Mouse (Mus musculus) ovary, postnatal 14 days (tissue): ENCODE data around the gene Hsh2d.

Experiments used
- DNase-seq: peaks from one replicate; pipeline ENCODE4 v3.0.0; 2022; ENCODE audit warnings: low spot score

The Hsh2d gene

GRCm38 (mm10) chr8:72190215-72190539, 739 bp downstream of the Hsh2d start:
- no peak for DNase-seq

GRCm38 (mm10) chr8:72192065-72192464, 2.6 kb downstream of the Hsh2d start:
- DNase-seq = no peak

DNA sequence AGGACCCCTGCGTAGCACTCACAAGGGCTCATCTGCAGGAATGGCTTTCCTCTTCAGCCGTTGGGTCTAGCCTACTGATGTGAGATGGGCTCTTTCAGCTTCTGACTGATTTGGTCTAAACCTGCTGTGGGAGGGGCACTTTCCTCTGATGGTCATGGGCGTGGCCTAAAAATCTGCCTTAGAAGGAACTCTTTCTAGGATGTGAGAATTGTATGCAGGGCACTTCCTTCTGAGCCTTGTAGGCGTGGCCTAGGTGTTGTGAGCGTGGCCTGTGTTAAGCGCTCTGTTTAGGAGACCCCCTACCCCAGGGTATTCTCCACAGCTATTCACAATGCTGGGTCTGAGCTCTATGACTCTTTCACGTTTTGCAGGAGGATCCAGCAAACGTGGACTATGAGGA, 8.6 kb downstream of the Hsh2d start:
- no peak for DNase-seq

GRCm38 (mm10) chr8:72208582-72208981, 19.1 kb downstream of the Hsh2d start:
- no peak for DNase-seq

DNA sequence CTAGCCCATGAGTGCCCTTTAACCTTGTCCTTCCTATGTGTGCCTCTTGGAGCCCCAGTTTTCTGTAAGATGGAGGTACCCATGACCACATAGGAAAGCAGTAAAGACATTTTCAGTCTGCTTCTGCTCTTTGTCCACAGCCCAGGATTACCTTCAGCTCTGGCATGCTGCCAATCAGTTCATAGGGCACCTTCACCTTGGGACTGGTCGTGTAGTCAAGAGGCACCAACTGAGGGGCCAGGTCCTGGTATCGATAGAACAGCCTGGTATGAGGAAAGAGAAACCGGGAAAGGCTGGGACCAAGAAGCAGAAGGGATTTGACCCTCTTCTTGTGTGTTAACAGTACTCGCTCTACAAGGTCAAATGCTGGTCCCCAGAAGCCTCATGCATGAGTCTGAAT, 20.8 kb downstream of the Hsh2d start:
- no peak for DNase-seq

DNA sequence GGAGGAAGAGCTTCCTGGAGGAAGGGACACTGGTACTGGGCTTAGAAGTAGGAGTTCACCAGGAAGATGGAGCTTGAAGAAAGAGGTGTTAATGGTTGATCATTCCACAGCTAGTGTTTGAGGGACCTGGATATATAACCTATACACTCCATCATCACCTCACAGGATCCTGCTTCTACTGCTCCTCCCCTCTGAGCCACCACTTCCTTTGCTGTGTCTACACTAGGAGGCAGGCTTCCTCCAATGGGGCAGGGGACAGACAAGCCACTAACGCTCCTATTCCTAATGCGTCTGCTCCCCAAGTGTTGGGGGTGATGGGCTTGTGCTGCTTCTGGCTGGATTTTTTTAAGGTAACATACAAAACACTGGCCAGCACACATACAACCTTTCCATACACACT, 21.3 kb downstream of the Hsh2d start:
- no peak for DNase-seq

- DNase-seq = no peak
Observed at GRCm38 (mm10) chr8:72211846-72212245, 22.4 kb downstream of the Hsh2d start.

GRCm38 (mm10) chr8:72212751-72213150, 23.3 kb downstream of the Hsh2d start, which contains the start of gene Cib3:
TSS of gene Cib3 (minus strand) at chr8:72212837.
- DNase-seq = no peak

- no peak for DNase-seq
Observed at GRCm38 (mm10) chr8:72213536-72213935, 24.1 kb downstream of the Hsh2d start, which contains the start of gene Gm11034. TSS of gene Gm11034 (minus strand) at chr8:72213636.

DNA sequence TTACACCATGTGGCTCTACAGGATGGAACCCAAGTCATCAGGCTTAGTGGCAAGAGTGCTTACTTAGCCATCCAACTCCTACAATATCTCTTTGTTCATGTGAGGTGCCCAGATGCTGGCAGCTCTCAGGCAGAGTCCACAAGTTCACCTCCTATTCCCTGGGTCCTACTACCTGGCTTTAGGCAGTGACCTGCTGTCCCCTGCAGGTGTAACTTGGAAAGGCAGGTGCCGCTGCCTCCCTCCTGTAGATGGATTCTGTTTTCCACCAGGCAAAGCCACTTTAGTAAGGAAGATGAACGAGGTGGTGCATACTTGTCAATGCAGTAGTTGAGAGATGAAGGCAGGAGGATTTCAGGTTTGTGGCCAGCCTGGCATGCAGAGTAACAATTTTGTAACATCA, 25.6 kb downstream of the Hsh2d start:
- no peak for DNase-seq

GRCm38 (mm10) chr8:72215871-72216270, 26.4 kb downstream of the Hsh2d start:
- no peak for DNase-seq

DNA sequence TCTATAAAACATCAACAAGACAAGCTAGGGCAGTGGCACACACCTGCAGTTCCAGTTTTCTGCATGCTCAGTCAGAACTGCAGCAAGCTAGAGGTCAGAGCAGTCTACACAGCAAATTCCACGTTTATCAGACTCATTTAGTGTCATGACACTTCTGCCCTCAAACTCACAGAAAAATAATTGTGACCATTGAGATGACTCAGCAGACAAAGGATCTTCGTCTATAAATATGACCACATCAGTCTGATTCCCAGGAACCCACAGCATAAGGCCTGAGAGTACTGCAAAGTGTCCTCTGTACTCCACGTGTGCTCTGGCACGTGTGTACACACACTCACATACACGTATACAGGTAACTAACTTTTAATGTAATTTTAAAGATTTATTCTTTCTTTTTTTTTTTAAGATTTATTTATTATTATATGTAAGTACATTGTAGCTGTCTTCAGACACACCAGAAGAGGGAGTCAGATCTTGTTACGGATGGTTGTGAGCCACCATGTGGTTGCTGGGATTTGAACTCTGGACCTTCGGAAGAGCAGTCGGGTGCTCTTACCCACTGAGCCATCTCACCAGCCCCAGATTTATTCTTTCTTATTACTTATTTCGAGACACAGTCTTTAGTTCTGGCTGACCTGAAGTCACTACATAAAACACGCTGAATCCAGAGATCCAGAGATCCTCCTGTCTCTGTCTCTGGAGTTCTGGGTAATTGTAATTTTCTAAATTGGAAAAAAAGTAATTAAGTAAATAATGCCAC, 29.5 kb downstream of the Hsh2d start:
- DNase-seq = no peak

DNA sequence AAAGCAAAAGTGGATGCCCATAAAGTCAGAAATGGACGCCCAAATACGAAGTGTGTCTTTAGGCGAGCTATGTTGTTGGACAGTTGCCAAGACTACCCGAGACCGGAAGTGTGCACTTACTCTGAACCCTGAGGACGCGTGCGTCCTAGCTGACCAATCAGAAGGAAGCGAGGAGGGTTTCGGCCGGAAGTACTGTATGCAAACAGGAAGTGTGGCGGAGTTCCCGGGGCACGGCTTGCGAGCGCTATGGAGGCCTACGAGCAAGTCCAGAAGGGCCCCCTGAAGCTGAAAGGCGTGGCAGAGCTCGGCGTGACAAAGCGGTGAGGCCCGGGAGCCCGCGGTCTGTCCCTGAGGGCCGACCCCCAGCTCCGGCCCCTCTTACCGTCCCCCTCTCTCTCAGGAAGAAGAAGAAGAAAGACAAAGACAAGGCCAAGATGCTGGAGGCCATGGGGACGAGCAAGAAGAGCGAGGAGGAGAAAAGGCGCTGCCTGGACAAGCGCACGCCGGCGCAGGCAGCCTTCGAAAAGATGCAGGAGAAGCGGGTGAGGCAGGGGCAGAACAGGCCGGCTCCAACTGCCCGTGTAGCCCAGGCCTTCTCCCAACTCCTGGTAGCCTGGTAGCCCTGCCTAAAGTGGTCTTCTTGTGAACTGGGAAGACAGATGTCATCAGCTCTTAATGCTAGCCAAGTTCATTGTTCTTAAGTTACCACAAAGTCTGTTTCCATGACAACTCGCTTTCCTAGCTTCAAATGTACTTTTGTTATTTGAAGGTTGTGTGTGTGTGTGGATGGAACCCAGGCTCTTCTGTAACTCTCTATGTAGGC, 30.3 kb downstream of the Hsh2d start, which contains the start of gene Fam32a:
Gene Fam32a (plus strand): TSS at position 190 of the 823 bp plus-strand sequence.
- peak; percentile 75 for DNase-seq

GRCm38 (mm10) chr8:72220758-72221157, 31.3 kb downstream of the Hsh2d start:
- no peak for DNase-seq

DNA sequence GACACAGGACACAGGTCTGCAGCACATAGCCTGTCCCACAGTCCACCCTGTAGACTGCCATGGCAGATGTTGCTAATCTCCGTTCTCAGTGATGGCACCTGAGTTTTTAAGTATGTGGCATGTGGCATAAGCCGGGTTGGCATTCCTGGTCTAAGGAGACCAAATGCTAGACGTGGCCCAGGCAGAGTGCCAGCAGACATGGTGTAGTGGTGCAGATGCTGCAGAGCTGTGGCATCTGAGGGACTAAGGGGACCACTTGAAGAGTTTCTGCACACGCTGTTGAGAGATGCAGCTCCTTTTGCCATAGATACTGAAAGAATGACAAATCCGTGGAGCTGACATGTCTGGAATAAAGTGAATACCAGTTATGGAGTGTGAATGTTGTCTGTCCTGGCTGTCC, 33.2 kb downstream of the Hsh2d start:
- DNase-seq = no peak

GRCm38 (mm10) chr8:72239499-72240402, 50.3 kb downstream of the Hsh2d start, which contains the start of gene Ap1m1:
TSS of gene Ap1m1 (plus strand) at chr8:72240018.
- DNase-seq = peak; percentile 90

GRCm38 (mm10) chr8:72240403-72240763, 50.9 kb downstream of the Hsh2d start:
- DNase-seq = no peak

GRCm38 (mm10) chr8:72240951-72241350, 51.5 kb downstream of the Hsh2d start:
- no peak for DNase-seq

DNA sequence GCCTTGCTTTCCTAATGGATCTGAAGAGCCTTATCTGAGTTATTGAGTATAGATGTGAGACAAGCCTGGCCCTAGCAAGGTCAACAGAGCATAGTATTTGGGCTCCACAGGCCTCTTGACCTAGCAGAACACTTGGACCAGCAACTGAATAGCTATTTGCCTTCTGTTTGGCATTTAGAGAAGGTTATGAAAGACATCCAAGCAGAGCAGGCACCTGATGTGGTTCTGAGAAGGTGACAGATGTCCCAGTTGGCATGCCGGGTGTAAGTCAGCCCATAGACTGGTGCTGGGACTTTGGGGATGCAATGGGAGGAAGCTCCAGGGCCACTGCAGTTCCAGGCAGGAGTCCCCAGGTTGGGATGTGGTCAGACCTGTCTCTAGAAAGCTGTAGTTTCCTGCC, 52.8 kb downstream of the Hsh2d start:
- no peak for DNase-seq

GRCm38 (mm10) chr8:72244610-72245009, 55.2 kb downstream of the Hsh2d start:
- DNase-seq = no peak
